In genomic region chr9:64534313-64534712, GRCm38 (mm10) we compare ENCODE assay signal across 1 mouse cellular context.
TF ChIP-seq lines count a peak whose summit lies in the region.

No protein-coding gene starts in this region.

TF ChIP-seq in MEL, 35 proteins besides CTCF, POLR2A, EP300 and RAD21 (continued from another document):
- TF ChIP-seq HCFC1 (IDR thresholded peaks at IDR 0.05; ENCODE audit: low read depth, low read length): peak; percentile 26; the same call in 1 of the 2 replicates
- TF ChIP-seq USF1 (IDR thresholded peaks at IDR 0.05; ENCODE audit: low read depth, low read length): peak; percentile 49; the same call in 1 of the 2 replicates
- peak; percentile 78 for TF ChIP-seq MYC (IDR thresholded peaks at IDR 0.05; ENCODE audit: low read depth, low read length)
